Mouse (Mus musculus) lung, adult 2 months (tissue): Measurements from ENCODE around the gene Abcc9.

Source experiments
- CTCF ChIP-seq: fragments of 200-500 bp; IDR thresholded peaks from 2 replicates; pipeline ENCODE4 v1.5.1; 2011; ENCODE audit warnings: mild to moderate bottlenecking, low read length, control low read depth; ENCODE audit not compliant: insufficient read depth
- POLR2A ChIP-seq: fragments of 200-500 bp; IDR thresholded peaks from 2 replicates; pipeline ENCODE4 v1.6.1; 2011; ENCODE audit warnings: low read depth, mild to moderate bottlenecking, control low read depth, low read length, borderline replicate concordance; ENCODE audit errors: extremely low read depth

GRCm38 (mm10) chr6:142550871-142551270 is 151.2 kb downstream of the Abcc9 start:
- TF ChIP-seq CTCF (no peak), POLR2A (no peak)
